Mouse (Mus musculus): ENCODE results near the gene Btbd9.

Gene Btbd9

GRCm38 (mm10) chr17:30336280-30336679, 240.0 kb downstream of the Btbd9 start:
- DNase-seq (ENCODE audit: low spot score), result no peak

- DNase-seq (ENCODE audit: low spot score), result no peak
These were observed 240.5 kb downstream of the Btbd9 start for GRCm38 (mm10) chr17:30335746-30336145.

GRCm38 (mm10) chr17:30334257-30334656, 242.0 kb downstream of the Btbd9 start:
- no peak for DNase-seq (ENCODE audit: low spot score)

- DNase-seq (ENCODE audit: low spot score), result no peak
These were observed 243.2 kb downstream of the Btbd9 start for GRCm38 (mm10) chr17:30333136-30333535.

GRCm38 (mm10) chr17:30331380-30331779, 244.9 kb downstream of the Btbd9 start:
- DNase-seq (ENCODE audit: low spot score), result no peak

- no peak for DNase-seq (ENCODE audit: low spot score)
These were observed 246.8 kb downstream of the Btbd9 start for GRCm38 (mm10) chr17:30329531-30329930.

GRCm38 (mm10) chr17:30328924-30329323, 247.4 kb downstream of the Btbd9 start:
- DNase-seq (ENCODE audit: low spot score), result no peak

GRCm38 (mm10) chr17:30326906-30327305, 249.4 kb downstream of the Btbd9 start:
- DNase-seq (ENCODE audit: low spot score), result no peak

- DNase-seq (ENCODE audit: low spot score), result no peak
These were observed 256.0 kb downstream of the Btbd9 start for GRCm38 (mm10) chr17:30320301-30320700.

GRCm38 (mm10) chr17:30312688-30313087, 263.6 kb downstream of the Btbd9 start:
- DNase-seq (ENCODE audit: low spot score), result no peak

- DNase-seq (ENCODE audit: low spot score), result no peak
These were observed 266.7 kb downstream of the Btbd9 start for GRCm38 (mm10) chr17:30309627-30310026.

- DNase-seq (ENCODE audit: low spot score), result no peak
These were observed 267.4 kb downstream of the Btbd9 start for GRCm38 (mm10) chr17:30308889-30309288.

- DNase-seq (ENCODE audit: low spot score), result no peak
These were observed 268.0 kb downstream of the Btbd9 start for GRCm38 (mm10) chr17:30308317-30308716.

GRCm38 (mm10) chr17:30307168-30307567, 269.1 kb downstream of the Btbd9 start:
- no peak for DNase-seq (ENCODE audit: low spot score)

GRCm38 (mm10) chr17:30304766-30305165, 271.5 kb downstream of the Btbd9 start:
- no peak for DNase-seq (ENCODE audit: low spot score)

- no peak for DNase-seq (ENCODE audit: low spot score)
These were observed 274.9 kb downstream of the Btbd9 start for GRCm38 (mm10) chr17:30301338-30301737.

- DNase-seq (ENCODE audit: low spot score), result no peak
These were observed 278.9 kb downstream of the Btbd9 start for GRCm38 (mm10) chr17:30297432-30297831.

GRCm38 (mm10) chr17:30296069-30296468, 280.2 kb downstream of the Btbd9 start:
- DNase-seq (ENCODE audit: low spot score), result no peak

- DNase-seq (ENCODE audit: low spot score), result no peak
These were observed 283.6 kb downstream of the Btbd9 start for GRCm38 (mm10) chr17:30292666-30293065.

- DNase-seq (ENCODE audit: low spot score), result no peak
These were observed 290.6 kb downstream of the Btbd9 start for GRCm38 (mm10) chr17:30285641-30286040.

GRCm38 (mm10) chr17:30283460-30284050, 292.7 kb downstream of the Btbd9 start:
- DNase-seq (ENCODE audit: low spot score), result no peak

GRCm38 (mm10) chr17:30283001-30283400, 293.3 kb downstream of the Btbd9 start:
- no peak for DNase-seq (ENCODE audit: low spot score)

GRCm38 (mm10) chr17:30280323-30281118, 295.8 kb downstream of the Btbd9 start:
- DNase-seq (ENCODE audit: low spot score), result no peak

- no peak for DNase-seq (ENCODE audit: low spot score)
These were observed 296.6 kb downstream of the Btbd9 start for GRCm38 (mm10) chr17:30279684-30280083.

All from left cerebral cortex, adult 11 months (tissue).